Mouse (Mus musculus) frontal cortex, adult 2 months (tissue): Measurements from ENCODE around the gene Ccdc181. TPM values are rescaled to one million over a fixed set of nuclear protein-coding genes. Genes with fewer than 3 reads are reported as not detected.
"Not testable (repeated sequence)": the region's sequence is repeated elsewhere in the genome, so short reads cannot be mapped to it uniquely, and the experiment has no call there.

Experiments
- DNase-seq, 2 experiments: peaks; one replicate each; pipeline ENCODE4 v3.0.0; 2022; ENCODE audit warnings: low spot score in 1 of 2; ENCODE audit errors: extremely low spot score in 1 of 2
- polyA plus RNA-seq: library from polyadenylated mRNA; depleted of rRNA; stranded (reverse); fragments of >200 nt; gene quantifications from 2 replicates; pipeline ENCODE4 v1.2.3, GENCODE M21; 2012; rRNA removed

Ccdc181 gene
- 22.1 and 22.8 TPM in 2 replicates for polyA plus RNA-seq

DNA sequence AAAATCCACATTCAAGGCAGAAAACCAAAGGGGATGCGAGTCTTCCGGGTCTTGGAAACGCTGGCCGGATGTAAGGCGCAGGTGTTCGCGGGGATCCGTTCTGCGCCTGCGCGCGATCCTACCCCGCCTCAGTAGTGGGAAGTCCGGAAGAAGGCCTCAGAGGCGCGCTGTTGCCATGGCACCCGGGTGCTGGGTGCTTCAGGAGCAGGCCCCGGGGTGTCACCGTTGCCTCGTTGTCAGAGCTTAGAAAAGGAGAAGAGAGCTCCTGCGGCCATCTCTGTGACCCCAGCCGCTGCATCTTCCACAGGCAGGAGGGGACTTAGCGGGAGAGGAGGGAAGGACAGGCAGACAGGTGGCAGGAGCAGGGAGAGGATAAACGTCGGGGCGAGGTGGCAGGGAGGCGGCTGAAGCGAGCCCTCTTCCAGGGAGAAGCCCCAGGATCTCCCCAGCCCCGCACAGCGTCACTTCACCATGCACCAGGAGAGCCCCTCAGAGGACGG is at the start of gene Ccdc181:
Gene Ccdc181 (plus strand): TSS at position 131 of the 500 bp plus-strand sequence.
- peak; percentile 93 to 96 for DNase-seq

DNA sequence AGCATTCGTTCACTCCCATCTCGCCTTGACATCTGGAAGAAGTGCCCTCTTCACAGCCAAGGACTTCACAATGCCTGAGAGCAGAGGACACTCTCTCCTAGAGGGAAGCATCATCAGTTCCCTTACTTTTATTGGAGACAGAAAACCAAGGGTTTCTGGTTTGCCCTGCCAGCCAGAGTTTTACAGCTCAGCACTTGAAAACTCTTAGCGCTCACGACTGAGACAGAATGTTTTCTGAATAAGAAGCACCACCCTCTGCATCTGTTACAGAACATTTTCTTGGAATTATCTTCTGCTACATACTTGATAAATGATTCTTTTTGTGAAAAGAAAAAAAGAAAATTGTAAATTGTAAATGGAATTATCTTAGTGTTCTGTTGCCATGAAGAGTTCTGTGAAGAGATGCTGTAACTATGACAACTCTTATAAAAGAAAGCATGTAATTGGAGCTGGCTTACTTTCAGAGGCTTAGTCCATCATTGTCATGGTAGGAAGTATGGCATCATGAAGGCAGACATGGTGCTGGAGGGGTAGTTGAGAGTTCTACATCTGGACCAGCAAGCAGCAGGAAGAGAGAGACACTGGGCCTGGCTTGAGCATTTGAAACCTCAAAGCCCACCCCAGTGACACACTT is 43.3 kb upstream of the Ccdc181 start:
- not testable (repeated sequence) for DNase-seq

GRCm38 (mm10) chr1:164233447-164233846 is 41.9 kb upstream of the Ccdc181 start:
- no peak for DNase-seq

DNA sequence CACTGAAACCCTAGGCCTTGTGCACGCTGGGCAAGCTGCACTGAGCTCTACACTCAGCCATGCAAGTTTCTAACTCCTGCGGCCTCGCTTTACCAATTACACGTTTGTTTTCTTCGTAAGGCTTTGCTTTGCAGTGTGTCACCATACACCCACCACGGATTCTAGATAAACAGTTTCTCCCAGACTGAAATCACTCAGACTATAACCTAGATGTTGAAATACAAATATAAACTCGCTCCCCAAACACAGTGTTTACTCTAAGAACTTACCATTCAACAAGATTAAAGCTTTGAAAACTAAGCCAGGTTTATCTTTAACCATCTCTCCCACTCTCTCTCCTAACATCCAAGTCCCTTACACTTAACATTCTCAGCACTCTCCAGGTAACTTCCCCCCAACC is 40.3 kb upstream of the Ccdc181 start:
- no peak for DNase-seq

DNA sequence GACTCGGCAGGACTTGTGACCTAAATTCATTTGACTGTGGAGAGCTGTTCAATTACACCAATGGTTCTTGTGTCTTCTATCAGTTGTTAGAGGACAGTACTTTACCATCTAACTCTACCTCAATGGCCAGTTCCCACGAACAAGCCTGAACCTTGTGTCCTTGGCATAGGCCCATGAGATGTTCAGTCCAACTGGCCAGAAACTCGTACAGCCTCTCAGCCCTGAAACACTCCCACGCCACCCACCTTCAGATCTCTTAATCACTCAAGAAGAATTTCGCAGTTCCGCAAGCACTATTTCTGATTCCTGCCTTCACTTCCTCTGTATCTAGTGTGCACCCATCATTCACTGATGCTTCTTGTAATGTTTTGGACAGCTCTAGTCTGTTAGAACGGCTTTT is 39.3 kb upstream of the Ccdc181 start:
- no peak for DNase-seq

- DNase-seq: no peak
Measured at GRCm38 (mm10) chr1:164241494-164241893, 33.9 kb upstream of the Ccdc181 start.

- DNase-seq: no peak
Measured at GRCm38 (mm10) chr1:164242809-164243208, 32.6 kb upstream of the Ccdc181 start.

DNA sequence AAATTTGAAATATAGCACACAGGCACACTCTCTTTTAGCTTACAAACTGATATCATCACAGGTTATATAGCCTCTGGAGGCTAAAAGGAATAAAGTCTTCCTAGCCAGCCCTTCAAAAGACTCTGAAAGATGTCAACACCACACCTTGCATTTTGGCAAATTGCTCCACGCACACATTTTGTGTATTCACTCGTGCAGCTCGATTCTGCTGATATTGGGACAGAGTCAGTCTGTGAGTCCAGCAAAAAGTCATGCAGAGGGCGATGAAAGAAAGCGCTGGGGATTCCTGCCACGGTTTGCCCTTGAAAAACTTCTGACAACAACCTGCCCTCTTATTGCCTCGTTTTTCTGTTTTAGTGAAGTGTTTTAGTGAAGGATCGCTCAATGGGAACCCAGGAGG is 27.9 kb upstream of the Ccdc181 start:
- no peak for DNase-seq

GRCm38 (mm10) chr1:164247971-164248370 is 27.4 kb upstream of the Ccdc181 start:
- peak in 1 of 2 experiments; percentile 12 for DNase-seq

DNA sequence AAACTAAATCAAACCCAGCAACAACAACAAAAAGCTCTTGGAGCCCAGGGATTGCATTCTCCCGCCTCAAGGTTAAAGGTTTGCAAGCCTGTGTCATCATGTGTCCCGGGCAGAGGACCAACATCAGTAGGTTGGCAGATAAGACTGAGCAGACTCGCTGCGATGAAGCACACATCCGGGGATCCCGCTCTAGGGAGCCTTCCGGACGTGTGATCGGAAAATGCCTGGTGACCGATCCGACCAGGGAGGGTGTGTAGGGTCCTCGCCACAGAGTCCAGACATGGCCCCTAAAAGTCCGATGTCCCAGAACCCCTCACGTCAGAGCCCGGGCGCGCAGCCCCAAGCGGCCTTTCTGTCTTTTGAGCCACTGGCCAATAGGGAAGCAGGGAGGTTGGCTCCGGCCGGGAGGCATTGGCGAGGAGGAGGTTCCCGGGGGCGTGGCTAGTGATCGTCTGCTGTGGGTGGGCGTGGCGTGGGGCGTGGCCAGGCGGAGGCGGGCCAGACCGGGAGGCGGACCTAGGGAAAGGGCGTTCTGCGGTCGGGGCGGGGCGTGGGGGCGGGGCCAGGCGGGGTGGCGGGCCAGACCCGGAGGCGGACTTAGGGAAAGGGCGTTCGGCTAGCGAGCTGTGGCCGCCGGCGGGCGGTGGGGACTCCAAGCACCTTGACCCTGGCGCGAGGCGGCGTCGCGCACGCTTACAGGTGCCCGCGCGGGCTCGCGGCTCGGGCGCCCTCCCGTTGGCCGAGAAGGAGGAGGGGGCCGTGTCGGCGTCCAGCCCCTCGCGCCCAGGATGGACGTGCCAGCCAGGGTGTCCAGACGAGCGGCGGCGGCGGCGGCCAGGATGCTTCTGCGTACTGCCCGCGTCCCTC is 26.7 kb upstream of the Ccdc181 start, which contains the start of gene Slc19a2:
Gene Slc19a2 (plus strand): TSS at position 582 of the 867 bp plus-strand sequence.
- peak; percentile 94 to 98 for DNase-seq

GRCm38 (mm10) chr1:164249332-164249711 is 26.1 kb upstream of the Ccdc181 start:
- peak in 1 of 2 experiments; percentile 34 for DNase-seq

DNA sequence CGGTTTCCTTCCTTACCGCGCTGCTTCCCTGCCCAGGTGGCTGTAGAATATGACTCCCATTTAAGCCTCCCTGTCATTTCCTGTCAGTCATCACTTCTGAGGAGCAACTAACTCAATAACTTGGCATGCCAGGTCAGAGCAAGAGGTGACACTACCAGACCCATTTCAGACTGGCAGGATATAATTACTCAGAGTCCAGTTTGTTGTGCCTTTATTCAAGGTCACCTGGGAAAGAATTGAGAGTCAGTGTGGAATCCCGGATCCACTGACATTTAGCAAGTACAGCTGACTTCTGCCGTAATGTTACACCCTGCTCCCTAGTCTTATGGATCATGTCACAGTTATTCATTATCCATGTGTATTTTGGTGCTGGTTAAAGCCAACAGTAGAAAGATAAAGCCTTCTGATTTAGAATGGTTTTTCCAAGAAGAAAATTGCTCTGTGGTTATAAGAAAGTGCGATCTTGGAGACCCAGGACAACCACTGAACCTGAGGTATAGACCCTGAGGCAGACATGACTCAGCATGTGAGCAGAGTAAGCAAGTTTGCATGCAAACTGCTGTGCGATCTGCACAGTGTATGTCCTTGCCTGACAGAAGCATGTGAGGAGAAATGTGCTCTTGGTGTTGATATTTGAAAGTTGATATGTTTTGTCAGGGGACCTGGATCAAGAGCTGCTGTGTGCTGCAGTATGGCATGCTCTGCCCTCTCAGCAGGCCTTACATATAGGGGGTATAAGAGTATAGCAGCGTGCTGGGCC is 24.8 kb upstream of the Ccdc181 start:
- DNase-seq: peak in 1 of 2 experiments; percentile 16

- no peak for DNase-seq
Measured at GRCm38 (mm10) chr1:164251438-164251837, 23.9 kb upstream of the Ccdc181 start.

- no peak for DNase-seq
Measured at GRCm38 (mm10) chr1:164252551-164252950, 22.8 kb upstream of the Ccdc181 start.

GRCm38 (mm10) chr1:164254836-164255235 is 20.5 kb upstream of the Ccdc181 start:
- no peak for DNase-seq

DNA sequence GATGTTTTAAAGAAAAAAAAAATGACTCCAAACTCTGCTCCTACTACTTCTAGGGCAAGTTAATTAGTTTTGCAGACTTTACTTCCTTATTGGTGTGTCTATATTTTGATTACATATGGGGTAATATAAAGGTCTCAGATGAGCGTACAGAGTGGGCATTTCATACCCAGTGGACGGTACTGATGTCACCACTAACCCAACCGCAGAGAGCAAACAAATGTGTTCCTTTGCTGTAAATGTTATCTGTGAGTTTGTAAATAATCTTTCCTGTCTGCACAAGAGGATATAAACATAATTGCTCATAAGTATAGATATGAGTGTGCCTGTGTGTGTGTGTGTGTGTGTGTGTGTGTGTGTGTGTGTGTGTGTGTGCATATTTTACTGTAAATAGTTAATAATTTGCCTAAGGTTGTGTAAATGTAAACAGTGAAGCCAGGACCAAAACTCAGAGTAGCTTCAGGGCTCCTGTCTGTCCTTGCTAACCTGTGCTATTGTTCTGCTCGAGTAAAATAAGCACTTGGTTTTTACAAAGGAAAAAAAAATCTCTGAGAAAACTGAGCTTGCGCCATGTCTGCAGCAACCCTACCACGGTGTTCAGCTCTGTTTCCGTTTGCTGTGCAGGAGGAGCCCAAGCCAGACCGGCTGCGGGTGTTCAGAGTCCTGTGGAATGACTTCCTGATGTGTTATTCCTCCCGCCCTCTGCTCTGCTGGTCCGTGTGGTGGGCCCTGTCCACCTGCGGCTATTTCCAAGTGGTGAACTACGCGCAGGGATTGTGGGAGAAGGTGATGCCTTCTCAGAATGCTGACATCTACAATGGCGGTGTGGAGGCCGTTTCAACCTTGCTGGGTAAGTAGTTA is 15.0 kb upstream of the Ccdc181 start:
- no peak for DNase-seq

DNA sequence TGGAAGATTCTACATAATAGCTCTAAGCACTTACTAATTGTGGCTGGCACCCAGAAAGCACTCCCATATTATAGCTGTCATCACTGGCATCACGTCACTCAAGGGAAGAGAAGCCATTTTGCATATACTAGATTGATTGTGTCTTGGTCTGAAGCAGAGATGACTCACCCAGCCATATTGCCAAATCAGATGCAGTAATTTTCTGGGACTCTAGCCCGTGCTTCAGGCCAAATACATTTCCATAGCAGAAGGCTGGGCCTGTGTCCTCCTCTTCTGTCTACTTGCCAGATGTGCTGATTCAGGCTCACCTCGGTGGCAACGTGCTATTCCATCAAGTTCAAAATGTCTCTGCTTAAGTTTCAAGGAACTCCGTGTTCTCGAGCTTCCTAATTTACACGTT is 13.8 kb upstream of the Ccdc181 start:
- DNase-seq: peak in 1 of 2 experiments; percentile 48

- no peak for DNase-seq
Measured at GRCm38 (mm10) chr1:164270941-164271340, 4.4 kb upstream of the Ccdc181 start.

DNA sequence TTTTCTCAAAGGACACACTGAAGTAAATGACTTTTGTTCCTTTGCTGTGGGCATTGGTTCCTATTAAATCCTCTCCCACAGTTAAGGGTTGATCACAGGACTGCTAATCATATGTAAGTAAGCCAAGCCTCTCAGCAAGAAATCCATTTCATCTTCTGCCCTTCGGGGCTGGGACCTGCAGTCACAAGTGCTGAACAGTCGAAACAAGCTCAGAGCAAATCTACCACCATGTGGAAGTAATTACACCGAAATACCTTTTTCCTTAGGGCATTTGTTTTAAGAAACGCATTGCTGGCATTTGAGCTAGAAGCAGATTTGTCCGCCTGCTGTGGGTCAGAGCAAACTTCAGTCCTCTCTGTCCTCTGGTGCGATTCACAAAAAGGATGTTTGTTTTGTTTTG is 1.7 kb upstream of the Ccdc181 start:
- no peak for DNase-seq

DNA sequence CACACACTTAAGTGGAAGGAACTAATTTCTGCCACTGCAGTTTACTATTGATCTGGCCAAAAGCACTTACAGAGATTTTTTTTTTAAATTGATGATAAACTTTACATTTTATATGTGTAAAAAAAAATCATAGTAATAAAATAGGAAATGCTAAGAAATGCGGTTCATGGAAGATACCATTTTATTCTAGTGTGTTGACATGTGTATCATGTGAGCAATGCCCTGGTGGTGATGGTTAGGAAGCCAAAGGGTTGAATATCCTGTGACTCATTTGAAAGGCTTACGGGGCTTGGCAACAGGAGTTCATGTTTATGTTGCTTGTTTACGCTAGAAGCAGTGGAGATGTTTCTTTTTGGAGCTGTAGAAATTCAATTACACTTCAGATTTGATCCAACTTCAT is 1.2 kb downstream of the Ccdc181 start:
- no peak for DNase-seq
